Mouse (Mus musculus): Measurements from ENCODE around the gene Pde2a.
A peak's percentile ranks its signal among the peaks of the same experiment; 100 is the strongest.

The Pde2a gene

DNA sequence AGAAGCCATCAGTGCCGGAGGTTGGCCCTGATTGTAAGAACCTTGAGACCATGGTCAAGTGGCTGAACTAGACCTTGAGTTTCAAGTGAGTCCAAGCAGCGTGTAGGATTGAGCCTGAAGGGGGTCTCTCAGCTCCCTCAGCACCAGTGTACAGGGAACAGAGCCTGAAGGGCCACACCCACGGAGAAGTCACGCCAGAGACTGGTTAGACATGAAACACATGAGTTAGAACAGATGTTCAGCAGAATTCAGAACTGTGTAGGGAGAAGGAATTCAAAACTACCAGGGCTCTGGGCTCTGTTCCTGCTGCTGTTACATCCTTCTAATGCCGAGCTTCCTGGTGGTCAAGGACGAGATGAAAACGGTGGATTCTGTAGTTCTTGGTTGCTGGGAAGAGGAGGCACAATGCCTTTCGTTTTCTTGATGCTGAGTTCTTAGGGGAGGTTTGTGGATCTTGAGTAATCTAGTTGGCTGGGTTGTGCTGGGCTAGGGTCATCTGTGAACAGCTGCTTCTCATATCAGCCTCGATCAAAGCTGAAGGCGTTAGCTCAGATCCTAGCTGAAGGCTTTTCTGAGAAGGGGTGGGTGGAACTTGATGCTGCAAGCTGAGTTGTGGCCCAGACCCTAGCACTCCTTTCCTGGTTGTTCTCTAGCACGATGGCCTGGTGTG lies 11.1 kb upstream of the Pde2a start, which contains the start of gene Gm45837:
Gene Gm45837, plus strand, starts transcription at position 620 of the 670 bp plus-strand sequence.
- no peak for DNase-seq

DNA sequence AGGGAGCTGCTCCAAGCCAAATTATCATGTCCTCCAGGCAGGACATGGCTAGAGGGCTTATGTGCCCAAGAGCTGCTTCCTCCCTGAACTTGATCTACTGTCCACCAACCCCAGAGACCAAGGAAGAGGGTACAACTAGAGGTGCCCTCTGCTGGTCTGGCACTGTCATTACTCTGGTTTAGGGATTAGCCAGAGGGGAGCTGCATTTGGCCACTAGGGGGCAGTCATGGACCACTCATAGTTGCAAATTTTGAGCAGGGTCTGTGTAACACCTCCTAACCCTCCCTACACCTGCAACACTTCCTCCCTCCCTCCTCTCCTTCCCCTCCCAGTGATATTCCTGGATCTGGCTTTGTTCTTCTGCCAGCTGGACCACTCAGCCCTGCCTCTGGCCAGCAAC lies 8.7 kb upstream of the Pde2a start:
- peak; percentile 78 for DNase-seq

DNA sequence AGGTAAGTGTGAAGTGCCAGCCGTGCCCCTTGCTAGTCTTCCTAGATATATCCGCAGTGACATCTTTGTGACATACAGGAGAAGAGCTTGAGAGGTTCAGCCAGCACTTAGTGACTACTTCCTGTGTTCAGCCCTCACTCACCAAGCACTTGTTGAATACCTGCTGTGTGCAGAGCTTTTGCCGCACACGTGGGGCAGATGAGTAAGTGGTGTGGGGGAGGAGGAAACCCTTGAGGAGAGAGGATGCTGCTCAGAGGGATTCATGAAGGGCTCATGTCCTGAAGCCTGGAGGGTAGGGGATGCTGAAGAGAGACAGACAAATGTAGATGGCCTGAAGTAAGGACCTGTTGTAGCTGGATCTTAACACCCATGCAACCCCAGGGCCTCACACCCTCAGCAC lies 7.3 kb upstream of the Pde2a start:
- DNase-seq: no peak

DNA sequence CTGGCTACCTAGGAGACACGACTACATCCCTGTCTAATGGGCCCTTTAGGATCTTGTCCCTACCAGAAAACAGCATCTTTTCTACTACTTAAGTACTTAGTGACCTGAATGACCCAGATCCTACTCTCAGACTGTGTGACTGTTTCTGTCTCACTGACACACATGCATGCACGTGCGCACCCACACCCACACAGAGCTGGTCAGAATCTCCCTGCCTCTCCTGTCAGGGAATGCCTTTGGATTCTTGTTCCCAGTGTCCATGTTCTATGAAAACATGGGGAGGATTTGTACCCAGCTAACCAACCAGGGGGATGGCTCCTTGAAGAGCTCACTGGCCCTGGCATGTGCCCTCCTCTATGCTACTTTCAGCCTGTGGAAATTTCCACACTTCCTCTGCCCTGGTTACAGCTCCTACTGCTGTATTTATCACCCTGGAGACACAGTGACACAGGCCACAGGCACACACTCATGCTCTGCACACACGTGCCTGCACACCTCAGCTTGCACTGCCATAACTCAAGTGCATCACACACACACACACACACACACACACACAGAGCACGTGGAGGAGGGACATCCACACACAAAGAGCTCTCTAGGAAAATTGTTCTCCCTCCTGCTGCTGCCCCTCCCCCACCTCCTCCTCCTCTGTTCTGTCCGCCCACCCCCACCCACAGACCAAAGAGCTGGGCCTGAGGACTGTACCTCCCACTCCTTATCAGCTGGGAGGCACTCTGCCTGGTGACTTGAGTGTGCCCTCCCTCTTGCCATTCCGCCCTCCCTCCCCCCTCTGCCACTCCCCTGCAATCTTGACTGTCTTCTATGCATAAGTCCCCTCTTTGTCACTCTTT lies 6.6 kb upstream of the Pde2a start:
- no peak for DNase-seq

DNA sequence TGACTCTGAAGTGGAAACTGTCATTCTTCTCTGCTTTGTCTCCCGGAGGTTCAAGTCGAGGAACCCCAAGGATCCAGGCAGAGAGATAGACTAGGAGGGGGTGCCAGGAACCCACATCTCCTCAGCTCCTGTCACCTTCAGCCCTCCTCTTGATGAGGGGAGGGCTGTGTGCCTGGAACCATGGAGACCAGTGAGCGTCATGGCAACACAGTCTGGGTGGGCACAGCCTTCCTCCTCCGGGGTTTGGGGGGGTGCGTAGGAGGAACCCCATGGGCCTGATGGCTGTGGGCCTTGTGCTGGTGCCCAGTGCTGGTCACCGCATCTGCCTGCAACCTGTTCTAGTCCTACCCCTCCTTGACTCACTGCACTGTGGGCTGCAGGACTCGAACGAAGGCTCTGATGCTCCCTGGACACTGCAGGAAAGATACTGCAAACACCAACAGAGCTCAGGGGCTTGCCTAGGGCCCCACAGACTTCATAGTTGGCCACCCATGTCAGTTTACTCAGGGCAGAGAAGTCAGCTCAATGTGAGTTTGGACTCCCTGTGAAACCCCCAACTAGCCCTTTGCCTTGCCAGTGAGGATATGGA lies 5.9 kb upstream of the Pde2a start:
- DNase-seq: no peak

DNA sequence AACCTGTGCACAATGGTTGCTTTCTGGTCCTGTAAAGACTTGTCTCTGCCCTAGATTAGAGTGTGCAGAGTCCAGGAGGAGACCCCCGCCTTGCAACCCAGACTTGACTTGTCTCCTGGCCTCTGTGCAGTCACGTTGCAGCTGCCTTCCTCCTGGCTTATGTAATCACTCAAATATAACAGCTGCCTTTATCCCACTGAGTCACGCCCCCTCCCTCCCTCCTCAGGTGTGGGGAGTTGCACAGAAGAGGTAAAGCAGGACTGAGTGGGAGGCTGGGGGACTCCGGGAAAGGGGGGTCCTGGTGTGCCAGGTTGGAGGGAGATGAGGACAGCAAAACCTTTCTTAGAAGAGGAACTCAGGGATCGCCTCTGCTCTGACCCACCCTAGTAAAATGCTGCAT lies 5.1 kb upstream of the Pde2a start:
- no peak for DNase-seq

DNA sequence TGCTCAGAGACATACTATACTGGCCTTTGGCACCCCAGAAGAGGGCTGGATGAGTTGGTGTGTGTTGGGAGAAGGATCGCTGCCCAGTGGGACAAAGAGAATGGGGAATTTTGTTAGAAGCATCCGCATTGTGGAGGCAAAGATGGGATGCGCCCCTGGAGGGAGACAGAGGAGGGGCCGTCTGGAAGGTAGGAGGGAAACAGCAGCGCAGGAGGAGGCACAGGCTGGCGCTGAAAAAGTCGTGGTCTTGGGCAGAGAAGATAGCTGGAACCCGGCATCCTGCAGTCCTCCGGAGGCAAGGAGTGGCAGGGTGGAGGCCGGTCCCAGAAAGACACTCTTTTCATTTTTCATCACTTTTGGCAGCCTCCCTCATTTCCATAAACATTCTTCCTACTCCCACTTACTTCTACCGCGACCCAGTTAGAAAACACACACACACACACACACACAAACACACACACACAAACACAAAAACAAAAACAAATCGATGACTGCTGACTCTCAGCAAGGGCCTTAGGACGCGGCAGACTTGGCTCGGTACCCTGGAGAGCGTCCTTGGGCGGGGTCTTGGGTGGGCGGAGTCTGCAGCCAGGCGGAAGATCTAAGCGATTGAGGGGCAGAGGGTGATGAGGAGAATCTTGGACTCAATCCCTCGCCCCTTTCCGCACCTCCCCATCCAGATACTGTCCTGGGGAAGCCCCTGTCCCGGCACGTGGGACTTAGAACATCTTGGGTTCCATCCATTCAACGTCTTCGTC lies 2.3 kb upstream of the Pde2a start:
- no peak for DNase-seq

DNA sequence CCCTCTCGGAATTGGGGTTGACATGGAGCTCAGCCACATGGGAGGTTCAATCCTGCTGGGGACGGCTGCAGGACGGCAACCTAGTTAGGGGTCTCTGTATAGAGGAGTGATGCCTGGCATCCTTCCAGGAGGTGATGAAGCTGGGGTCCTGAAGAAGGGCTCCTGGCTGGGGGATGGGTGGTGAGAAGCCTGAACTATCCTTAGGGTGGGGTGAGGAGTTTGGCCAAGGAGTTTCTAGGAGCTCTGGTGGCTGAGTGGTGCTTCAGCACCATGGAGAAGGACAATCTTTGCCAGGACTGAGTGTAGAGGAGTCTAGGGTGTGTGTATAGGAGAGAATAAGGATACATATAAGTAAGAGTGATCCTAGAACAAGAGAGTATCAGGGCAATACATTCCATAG lies 578 bp downstream of the Pde2a start:
- no peak for DNase-seq

DNA sequence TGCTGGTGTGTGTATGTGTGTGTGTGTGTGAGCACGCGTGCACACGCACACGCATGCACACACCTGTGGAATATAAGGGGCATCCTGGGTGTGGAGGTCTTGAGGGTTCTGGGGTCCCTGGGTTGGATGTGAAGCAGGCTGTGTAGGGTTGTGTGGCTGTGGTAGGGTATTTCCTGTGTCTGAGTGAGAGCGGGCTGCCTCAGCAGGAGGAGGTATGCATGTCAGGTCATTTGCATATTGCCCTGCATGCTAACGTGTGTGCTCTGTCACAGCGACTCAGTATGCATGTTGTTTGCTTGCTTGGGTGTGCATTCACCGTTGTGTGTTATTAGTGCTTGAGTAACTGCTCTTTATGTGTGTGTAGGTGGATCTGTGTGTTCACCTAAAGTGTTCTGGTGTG lies 1.2 kb downstream of the Pde2a start:
- no peak for DNase-seq

DNA sequence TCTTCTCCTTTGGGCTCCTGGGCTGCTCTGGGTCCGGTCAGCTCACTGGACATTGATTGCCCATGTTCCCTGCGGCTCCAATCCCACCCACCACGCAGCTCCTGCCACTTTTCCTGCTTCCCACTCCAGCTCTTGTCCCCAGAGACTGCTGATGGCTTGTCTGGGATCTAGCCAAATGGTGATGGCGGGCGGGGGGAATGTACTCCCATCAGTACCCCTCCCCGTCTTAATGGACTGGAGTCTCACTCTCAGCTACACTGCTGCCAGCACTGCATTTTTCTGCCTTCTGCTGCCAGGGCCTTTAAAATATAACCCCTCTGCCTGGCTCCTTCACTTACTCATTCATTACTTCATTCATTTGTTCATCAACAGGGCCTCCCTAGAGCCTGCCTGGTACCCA lies 2.5 kb downstream of the Pde2a start:
- DNase-seq: no peak

DNA sequence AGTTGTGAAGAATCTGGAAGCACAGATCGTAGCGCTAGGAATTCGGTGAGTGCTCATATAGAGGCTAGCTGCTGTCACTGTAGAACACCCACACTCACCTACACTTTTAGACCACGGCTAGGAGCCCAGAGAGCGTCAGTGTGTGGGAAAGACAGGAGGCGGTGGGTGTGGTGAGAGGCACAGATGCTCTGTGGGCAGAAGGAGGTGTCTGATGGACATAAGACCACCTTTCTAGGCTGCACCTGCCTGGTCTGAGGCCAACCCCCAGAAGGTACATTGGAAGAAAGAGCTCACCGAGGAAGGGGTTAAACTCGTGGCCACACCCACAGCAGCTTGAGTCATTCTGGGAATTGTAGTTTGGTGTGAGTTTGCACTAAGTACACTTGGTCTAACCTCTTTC lies 5.2 kb downstream of the Pde2a start:
- DNase-seq: peak; percentile 71

DNA sequence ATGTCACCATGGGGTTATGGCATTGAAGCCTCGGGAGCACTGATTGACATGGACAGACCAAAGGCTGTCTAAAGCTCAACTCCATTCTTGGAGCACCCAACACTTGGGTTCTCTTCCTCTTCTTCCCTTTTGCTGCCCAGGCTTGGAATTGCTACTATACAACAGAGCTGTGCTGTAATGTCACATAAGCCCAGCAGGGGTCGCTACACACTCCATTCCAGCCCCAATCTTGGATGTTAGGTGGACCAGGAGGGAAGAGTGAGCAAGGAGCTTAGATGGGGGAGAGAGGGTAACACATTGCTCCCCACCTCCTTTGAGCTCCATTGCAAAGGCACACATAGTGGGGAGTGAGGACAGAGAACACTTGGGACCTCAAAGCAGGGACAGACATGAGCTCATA lies 6.2 kb downstream of the Pde2a start:
- DNase-seq: no peak

DNA sequence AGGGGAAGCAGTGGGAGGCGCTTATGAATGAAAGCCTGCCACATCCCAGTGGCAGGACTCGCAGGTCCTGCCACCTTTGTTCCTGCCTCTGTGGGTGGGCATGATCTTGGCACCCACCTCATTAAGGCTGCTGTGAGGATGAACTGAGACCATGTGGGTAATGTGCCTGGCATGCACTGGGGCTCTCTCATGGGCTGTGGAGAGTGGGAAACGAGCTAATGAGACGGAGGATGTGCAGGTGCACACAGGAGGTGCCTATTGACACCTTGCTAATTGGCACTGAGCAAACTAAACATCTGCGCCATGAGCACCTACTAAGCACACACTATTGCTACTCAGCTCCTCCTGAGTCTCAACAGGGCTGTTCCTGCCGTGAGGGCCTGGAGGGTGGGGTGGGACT lies 13.5 kb downstream of the Pde2a start:
- DNase-seq: no peak

DNA sequence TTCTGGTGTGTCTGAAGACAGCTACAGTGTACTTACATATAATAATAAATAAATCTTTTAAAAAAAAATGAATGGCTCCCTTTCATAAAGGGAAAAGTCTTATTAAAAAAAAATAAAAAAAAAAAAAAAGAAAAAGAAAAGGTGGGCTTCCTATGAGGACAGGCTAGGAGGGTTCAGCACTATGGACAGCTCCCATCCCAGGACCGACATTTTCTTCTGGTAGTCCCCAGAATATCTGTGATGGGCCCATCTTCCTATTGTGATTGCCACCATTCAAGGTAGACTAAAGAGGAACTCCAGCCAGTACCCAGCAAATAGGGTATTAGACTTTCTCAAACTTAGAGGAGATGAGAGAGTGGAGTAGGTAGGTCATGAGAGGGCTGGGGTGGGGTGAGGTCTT lies 16.4 kb downstream of the Pde2a start:
- DNase-seq: no peak

DNA sequence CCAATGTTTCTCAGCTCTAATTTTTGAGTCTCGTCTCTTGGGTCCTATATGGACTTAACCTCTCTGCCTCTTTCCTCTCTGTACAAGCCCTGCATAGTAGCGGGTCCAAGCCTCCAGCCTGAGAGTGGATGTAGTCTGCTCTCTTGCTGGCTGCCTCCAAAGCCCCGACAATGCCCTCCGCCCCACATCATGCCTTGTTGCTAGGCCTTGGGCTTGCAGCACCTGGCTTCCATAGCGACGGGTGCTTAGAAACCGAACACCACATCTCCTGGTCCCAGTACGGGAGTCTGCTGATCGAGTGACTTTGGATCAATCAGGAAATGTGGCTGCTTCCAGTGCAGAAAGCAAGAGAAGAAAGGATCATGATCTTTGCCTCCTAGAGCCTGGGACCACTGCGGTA lies 21.6 kb downstream of the Pde2a start:
- no peak for DNase-seq

DNA sequence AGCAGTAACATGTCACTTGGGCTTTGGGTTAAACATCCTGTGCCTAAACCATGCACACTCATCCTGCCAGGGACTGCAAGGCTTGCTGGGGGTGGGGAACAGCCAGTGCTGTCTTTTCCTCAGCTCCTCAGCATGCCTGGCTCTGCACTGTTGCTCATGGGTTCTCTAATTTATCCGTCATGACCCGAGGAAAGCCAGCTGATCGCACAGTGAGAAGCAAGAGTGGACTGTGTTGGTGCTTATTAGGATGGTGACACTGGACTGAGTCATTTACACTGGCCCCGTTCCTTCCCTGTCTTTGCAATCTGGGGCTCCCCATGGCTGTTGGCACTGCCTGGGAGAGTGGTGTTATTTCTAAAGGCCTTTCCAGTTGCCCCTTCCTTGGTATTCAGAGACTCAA lies 22.7 kb downstream of the Pde2a start:
- DNase-seq: no peak

DNA sequence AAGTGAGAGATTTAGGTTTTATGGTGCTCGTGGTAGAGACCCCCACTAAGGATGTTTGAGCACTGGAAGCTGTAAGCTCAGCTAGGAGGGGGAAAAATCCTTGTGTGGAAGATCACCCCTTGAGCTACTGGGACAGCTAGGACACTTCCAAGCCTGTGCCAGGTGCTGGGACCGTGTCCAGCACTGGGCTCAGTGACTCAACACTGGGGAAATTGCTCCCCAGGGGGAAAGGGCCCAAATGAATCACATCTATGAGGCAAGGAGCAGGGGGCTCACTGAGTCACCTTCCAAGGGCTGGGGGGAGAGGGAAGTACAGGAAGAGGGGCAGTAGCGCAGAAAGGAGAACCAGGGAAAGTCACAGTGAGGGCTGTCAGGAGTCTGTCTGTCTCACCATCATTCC lies 28.4 kb downstream of the Pde2a start:
- no peak for DNase-seq

DNA sequence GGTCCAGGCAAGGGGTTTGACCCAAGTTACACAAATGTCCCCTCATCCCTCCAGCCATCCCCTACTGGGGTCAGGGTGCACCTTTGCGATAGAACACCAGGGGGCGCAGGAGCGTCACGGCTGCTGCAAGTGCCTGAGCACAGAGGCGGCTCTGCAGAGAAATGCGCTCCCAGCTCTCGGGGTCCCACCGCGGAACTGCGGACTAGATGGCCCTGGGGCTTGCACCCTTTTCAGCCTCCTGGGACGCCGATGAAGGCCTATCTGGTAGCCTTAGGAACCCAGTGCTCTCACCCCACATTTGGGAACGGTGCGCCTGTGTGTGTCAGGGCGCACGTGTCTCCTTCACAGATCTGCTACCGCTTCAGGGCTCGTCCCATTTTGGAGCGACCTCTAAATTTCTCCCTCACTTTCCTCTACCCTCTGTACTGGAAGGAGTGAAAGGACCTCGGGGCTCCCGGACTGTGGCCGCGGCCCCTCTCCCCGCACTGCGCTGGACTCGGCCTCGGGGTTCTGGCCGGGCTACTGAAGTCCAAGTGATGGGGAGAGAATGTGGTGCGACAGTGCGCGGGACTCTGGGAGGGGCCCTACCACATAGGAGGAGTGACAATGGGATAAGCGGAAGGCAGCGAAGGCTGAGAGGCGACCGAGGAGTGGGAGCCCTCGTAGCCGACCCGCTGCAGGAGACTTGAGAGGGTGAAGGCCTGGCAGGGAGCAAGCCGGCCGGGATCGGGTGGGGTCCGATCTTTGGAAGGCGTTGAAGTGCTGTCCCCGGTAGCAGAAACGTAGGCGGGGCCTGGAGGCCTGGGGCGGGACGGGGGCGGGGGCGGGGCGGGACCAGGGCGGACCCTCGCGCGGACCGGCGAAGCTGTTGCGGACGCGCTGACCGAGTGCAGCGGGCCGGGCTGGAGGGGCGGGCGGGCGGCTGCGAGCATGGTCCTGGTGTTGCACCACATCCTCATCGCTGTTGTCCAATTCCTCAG lies 29.2 kb downstream of the Pde2a start:
- DNase-seq: peak; percentile 88

DNA sequence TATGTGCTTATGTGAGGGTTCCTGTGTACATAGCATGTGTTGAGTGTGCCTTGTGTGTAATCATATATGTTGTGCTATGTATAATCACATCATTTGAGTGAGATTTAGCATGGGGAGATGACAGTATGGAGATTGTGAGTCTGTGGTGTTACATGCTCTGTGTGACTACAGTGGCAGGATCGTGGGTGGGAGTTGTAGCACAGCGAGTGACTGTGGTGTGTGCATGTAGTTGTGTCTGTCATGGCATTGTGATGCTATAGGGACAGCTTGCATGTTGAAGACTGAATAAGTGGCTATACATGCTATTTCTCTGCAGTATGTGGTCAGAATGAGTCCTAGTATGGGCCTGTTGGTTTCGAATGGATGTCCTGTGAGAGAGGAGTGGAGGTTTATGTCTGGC lies 31.2 kb downstream of the Pde2a start:
- DNase-seq: no peak

DNA sequence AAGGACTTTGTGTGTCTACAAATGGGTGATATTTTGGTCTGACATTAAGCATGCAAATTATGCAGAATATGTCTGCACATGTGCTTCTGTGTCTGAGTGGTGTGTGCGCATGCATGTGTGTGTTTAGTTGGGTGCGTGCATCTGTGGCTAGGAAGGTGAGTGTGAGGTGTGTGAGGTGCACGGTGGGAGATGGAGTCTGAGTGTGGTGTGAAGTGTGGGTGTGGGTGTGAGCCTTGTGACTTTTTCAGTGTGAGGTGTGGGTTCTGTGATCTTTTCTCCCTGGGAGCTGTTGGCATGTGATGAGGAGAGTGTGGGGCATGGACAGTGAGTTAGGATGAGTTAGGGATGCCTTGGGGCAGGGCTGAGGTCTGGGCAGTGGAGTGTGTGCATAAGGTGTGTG lies 31.8 kb downstream of the Pde2a start:
- DNase-seq: no peak

DNA sequence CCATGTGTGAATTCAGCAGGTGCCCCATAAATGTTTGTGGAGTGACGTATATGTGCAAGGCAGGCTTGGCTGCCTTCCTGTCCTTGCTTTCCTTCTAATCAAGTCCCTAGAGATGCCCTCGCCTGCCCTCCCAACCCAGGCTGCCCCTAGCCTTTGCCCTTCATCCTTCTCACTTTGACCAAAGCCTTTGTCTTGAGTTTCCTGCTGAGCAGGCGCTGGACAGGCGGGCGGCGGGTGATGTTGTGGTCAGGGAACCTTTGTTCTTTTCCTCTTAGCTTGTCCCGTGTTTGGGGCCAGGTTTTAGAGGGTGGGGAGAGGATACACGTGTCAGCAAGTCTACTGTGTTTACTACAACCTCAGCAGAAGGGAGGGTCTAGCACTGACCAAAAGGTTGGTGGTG lies 32.2 kb downstream of the Pde2a start:
- no peak for DNase-seq

DNA sequence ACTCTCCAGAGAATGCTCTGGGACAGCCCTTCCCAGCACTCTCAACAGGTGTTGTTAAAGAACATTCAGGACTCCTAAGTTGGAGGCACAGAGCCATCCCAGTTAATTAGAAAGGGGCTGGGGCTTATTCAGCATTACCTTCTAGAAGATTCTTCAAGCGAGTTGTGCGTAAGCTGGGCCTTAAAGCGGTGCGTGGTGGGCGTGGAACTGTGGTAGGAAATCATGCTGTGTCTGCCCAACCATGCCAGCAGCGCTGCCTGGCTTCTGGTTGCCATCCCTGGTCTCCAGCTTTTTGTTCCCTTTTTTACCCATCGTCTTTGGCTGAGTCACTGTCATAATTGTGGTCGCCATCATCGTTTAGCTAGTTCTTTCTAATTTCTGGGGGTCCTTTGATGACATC lies 33.0 kb downstream of the Pde2a start:
- peak; percentile 45 for DNase-seq

Measured in right cerebral cortex, postnatal 25 days (tissue).